In the genomic region with DNA sequence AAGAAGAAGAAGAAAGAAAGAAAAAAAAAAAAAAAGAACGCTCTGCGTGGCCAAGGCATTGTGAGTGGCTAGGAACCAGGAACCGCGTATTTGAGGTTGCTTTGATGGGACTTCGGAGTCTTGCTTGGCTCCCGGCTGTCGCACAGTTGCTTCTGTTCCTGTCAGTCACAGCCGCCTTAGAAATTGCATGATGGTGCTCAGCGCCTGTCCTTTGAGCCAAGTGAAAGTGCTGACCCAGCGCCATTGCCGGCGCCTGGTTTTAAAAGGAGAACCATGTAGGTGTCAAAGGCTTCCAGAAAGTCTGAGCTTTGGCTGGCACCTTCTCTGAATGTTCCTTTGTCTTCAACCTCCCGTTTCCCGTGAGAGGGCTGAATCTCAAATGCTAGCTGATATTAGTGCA, we compare ENCODE assay signal across 8 mouse cellular contexts. TPM values are rescaled to one million over a fixed set of nuclear protein-coding genes. Genes with fewer than 3 reads are reported as not detected.
DNase-seq lines count a peak whose midpoint lies in the region; ATAC-seq lines count a peak whose summit lies in the region.

No protein-coding gene starts in this region.

- H3K4me2 ChIP-seq in forebrain, embryonic 13.5 days: peak overlapping the region; percentile 95
- peak overlapping the region; percentile 82 for H3K4me2 ChIP-seq in hindbrain, embryonic 12.5 days (replicated peaks)
- peak overlapping the region; percentile 92 for H3K4me2 ChIP-seq in lung, embryonic 15.5 days

- ATAC-seq in forebrain, embryonic 13.5 days: peak; percentile 20
- ATAC-seq in hindbrain, embryonic 12.5 days (ENCODE audit: low FRiP score): peak; percentile 21
- ATAC-seq in lung, embryonic 15.5 days (ENCODE audit: borderline replicate concordance, extremely low read depth, low FRiP score, low TSS enrichment): 0 out of 2 replicates have a peak, but pooled peaks have one; percentile 21
- no peak for ATAC-seq in granulocyte monocyte progenitor cell, adult 5-6 weeks (replicated peaks; ENCODE audit: poor library complexity, severe bottlenecking)

- peaks cover 9% of the 10 kb centered on the region; the same call in 1 of the 2 replicates for H3K27me3 ChIP-seq in forebrain, embryonic 13.5 days
- H3K27me3 ChIP-seq in hindbrain, embryonic 12.5 days: peaks cover 28% of the 10 kb centered on the region; the same call in 1 of the 2 replicates
- peaks cover 38% of the 10 kb centered on the region for H3K27me3 ChIP-seq in lung, embryonic 15.5 days

- H3K9me3 ChIP-seq in forebrain, embryonic 13.5 days (replicated peaks): no peaks in the 10 kb centered on the region
- H3K9me3 ChIP-seq in hindbrain, embryonic 12.5 days (replicated peaks): no peaks in the 10 kb centered on the region
- no peaks in the 10 kb centered on the region for H3K9me3 ChIP-seq in lung, embryonic 15.5 days

- peak overlapping the region; percentile 75; the same call in 1 of the 2 replicates for H3K9ac ChIP-seq in forebrain, embryonic 13.5 days
- H3K9ac ChIP-seq in hindbrain, embryonic 12.5 days: no peak overlapping the region
- no peak overlapping the region for H3K9ac ChIP-seq in lung, embryonic 15.5 days

- DNase-seq in urinary bladder, postnatal 14 days (ENCODE audit: low spot score): peak; percentile 7
- DNase-seq in urinary bladder, adult 2 months (ENCODE audit: low spot score): no peak
- DNase-seq in layer of hippocampus, postnatal 14 days (ENCODE audit: low spot score in 2 of 2): peak; percentile 56 to 58
- peak; percentile 24 for DNase-seq in right cerebral cortex, postnatal 4 days

- H3K4me1 ChIP-seq in forebrain, embryonic 13.5 days: peaks cover 29% of the 10 kb centered on the region
- H3K4me1 ChIP-seq in hindbrain, embryonic 12.5 days: peaks cover 28% of the 10 kb centered on the region
- peaks cover 30% of the 10 kb centered on the region for H3K4me1 ChIP-seq in lung, embryonic 15.5 days

- no peak overlapping the region for H3K27ac ChIP-seq in forebrain, embryonic 13.5 days
- H3K27ac ChIP-seq in hindbrain, embryonic 12.5 days: no peak overlapping the region
- H3K27ac ChIP-seq in lung, embryonic 15.5 days: no peak overlapping the region

- H3K4me3 ChIP-seq in forebrain, embryonic 13.5 days: peak overlapping the region; percentile 61
- H3K4me3 ChIP-seq in hindbrain, embryonic 12.5 days: peak overlapping the region; percentile 56
- peak overlapping the region; percentile 54 for H3K4me3 ChIP-seq in lung, embryonic 15.5 days

- H3K36me3 ChIP-seq in forebrain, embryonic 13.5 days (ENCODE audit: poor library complexity, severe bottlenecking): no peaks in the 10 kb centered on the region
- no peaks in the 10 kb centered on the region for H3K36me3 ChIP-seq in hindbrain, embryonic 12.5 days
- no peaks in the 10 kb centered on the region for H3K36me3 ChIP-seq in lung, embryonic 15.5 days

- 0% methylated on average over 14 of the region's 14 CpGs for WGBS in forebrain, embryonic 13.5 days
- WGBS in hindbrain, embryonic 12.5 days: 1% methylated on average over 14 of the region's 14 CpGs
- WGBS in lung, embryonic 15.5 days: 0% methylated on average over 14 of the region's 14 CpGs

RNA-seq across cellular contexts. Expression of gene Fam84a, which starts 0.6 kb away (rescaled TPM):
- polyA plus RNA-seq in urinary bladder, adult 2 months (2012; rRNA removed): 23.6 and 29.2 TPM in 2 replicates
- polyA plus RNA-seq in forebrain, embryonic 13.5 days (2015; fragmentation: Nextera tagmentation; extraction: Ambion mirVana): 44.7 and 45.0 TPM in 2 replicates
- polyA plus RNA-seq in hindbrain, embryonic 12.5 days (2016; fragmentation: Nextera tagmentation; extraction: Ambion mirVana): 43.1 and 45.9 TPM in 2 replicates
- 10 to 100 TPM; 74.6 to 77.2 TPM for total RNA-seq in layer of hippocampus, postnatal 14 days (2021)
- polyA plus RNA-seq in lung, embryonic 15.5 days (2015; fragmentation: Nextera tagmentation; extraction: Ambion mirVana): 4.2 TPM in 2 replicates
- not detected in 2 replicates for total RNA-seq in granulocyte monocyte progenitor cell, adult 5-6 weeks (2014; fragmentation: Nextera tagmentation)
- total RNA-seq in granulocyte monocyte progenitor cell, adult 5-6 weeks (2017): not detected in 2 replicates
